Comparison of ENCODE assay signal across 16 mouse cellular contexts in the genomic region with DNA sequence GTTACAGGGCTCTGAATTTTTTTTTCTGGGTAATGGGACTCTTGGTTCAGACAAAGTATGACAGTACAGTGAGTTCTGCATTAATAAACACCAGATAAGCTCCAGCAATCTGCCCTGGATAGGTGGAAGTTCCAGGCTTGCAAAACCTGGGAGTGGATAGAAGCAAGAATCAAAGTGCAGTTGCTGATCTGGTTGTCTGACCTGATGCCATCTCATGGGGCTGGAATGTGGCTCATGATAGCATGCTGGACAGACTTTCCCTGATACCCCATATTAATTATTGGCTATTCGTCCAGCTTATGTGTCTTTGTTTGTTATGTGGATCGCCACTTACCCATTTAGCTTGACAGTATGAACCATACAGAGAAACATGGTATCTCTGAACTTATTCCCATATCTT.
"Had no signal": no experiment of that assay in that cellular context is flagged by ENCODE, and none has a peak within 500 bp of the region (broad histone marks: within the 10 kb centered on the region; RNA-seq: fewer than 3 reads in every experiment).

No protein-coding gene starts in this region.

- H3K4me1 ChIP-seq: liver, embryonic 15.5 days; lung, embryonic 15.5 days; midbrain, embryonic 12.5 days; midbrain, embryonic 15.5 days; neural tube, embryonic 12.5 days had no signal

- H3K36me3 ChIP-seq: liver, embryonic 15.5 days; lung, embryonic 15.5 days; midbrain, embryonic 12.5 days; midbrain, embryonic 15.5 days; neural tube, embryonic 12.5 days had no signal

- ATAC-seq: liver, postnatal 0 days; midbrain, embryonic 15.5 days had no signal

- H3K4me3 ChIP-seq: liver, embryonic 15.5 days; lung, embryonic 15.5 days; megakaryocyte, embryonic 14.5 days; midbrain, embryonic 12.5 days; midbrain, embryonic 15.5 days; neural tube, embryonic 12.5 days had no signal

- H3K4me2 ChIP-seq: liver, embryonic 15.5 days; lung, embryonic 15.5 days; midbrain, embryonic 12.5 days; midbrain, embryonic 15.5 days; neural tube, embryonic 12.5 days had no signal

- H3K9ac ChIP-seq: liver, embryonic 15.5 days; liver, postnatal 0 days; lung, embryonic 15.5 days; midbrain, embryonic 12.5 days; midbrain, embryonic 15.5 days; neural tube, embryonic 12.5 days had no signal

- H3K27ac ChIP-seq: liver, embryonic 15.5 days; lung, embryonic 15.5 days; macrophage; midbrain, embryonic 12.5 days; midbrain, embryonic 15.5 days; neural tube, embryonic 12.5 days had no signal

- H3K9me3 ChIP-seq: liver, embryonic 15.5 days; lung, embryonic 15.5 days; megakaryocyte, embryonic 14.5 days; midbrain, embryonic 12.5 days; midbrain, embryonic 15.5 days; neural tube, embryonic 12.5 days had no signal

- H3K27me3 ChIP-seq: liver, embryonic 15.5 days; lung, embryonic 15.5 days; megakaryocyte, embryonic 14.5 days; midbrain, embryonic 12.5 days; midbrain, embryonic 15.5 days; neural tube, embryonic 12.5 days had no signal

- DNase-seq: liver, postnatal 0 days; lung, adult 2 months; lung, postnatal 14 days; lung, postnatal 36 days; right cerebral cortex, postnatal 14 days; spleen, adult 18-20 months; thymus, adult 18-20 months; thymus, postnatal 14 days; thymus, postnatal 36 days had no signal
